Mouse (Mus musculus) neural tube, embryonic 11.5 days (tissue): ENCODE results near the gene Bmp2k. TPM values are rescaled to one million over a fixed set of nuclear protein-coding genes. Genes with fewer than 3 reads are reported as not detected.

Source experiments
- ATAC-seq: fragments of 200-750 bp; cut with Nextera tagmentation; 2 replicates; pipeline ENCODE4 v1.8.0; 2017; ENCODE audit warnings: moderate number of reproducible peaks, mild to moderate bottlenecking, moderate TSS enrichment, moderate library complexity; ENCODE audit not compliant: insufficient read depth, low FRiP score, low TSS enrichment
- DNase-seq: peaks from one replicate; pipeline ENCODE4 v3.0.0-alpha.2; 2015; ENCODE audit warnings: low spot score
- H3K27ac ChIP-seq: fragments of 300-500 bp; sonication (generic); 2 replicates; pipeline ENCODE4 v1.5.1; 2014; ENCODE audit warnings: low read depth, mild to moderate bottlenecking, low read length
- H3K27me3 ChIP-seq: fragments of 300-500 bp; sonication (generic); 2 replicates; pipeline ENCODE4 v1.6.1; 2014; ENCODE audit warnings: mild to moderate bottlenecking, low read length, mixed read lengths; ENCODE audit not compliant: control insufficient read depth, insufficient read depth
- H3K36me3 ChIP-seq: fragments of 300-500 bp; sonication (generic); 2 replicates; pipeline ENCODE4 v1.6.1; 2014; ENCODE audit warnings: mild to moderate bottlenecking, low read length, moderate library complexity, mixed read lengths; ENCODE audit not compliant: control insufficient read depth, insufficient read depth
- H3K4me1 ChIP-seq: fragments of 300-500 bp; sonication (generic); 2 replicates; pipeline ENCODE4 v1.6.1; 2014; ENCODE audit warnings: low read length, mixed read lengths; ENCODE audit not compliant: control insufficient read depth, insufficient read depth
- H3K4me2 ChIP-seq: fragments of 300-500 bp; sonication (generic); 2 replicates; pipeline ENCODE4 v1.6.1; 2014; ENCODE audit warnings: low read depth, mild to moderate bottlenecking, moderate library complexity
- H3K4me3 ChIP-seq: fragments of 300-500 bp; sonication (generic); 2 replicates; pipeline ENCODE4 v1.5.1; 2014; ENCODE audit warnings: low read depth, low read length
- H3K9ac ChIP-seq: fragments of 300-500 bp; sonication (generic); 2 replicates; pipeline ENCODE4 v1.6.1; 2014; ENCODE audit warnings: mild to moderate bottlenecking, low read length
- H3K9me3 ChIP-seq: fragments of 300-500 bp; sonication (generic); 2 replicates; pipeline ENCODE4 v1.6.1; 2016; ENCODE audit warnings: low read length; ENCODE audit not compliant: control insufficient read depth
- WGBS: fragments of 180-500 bp; shearing (Covaris S2); extraction: QIAGEN DNeasy Blood & Tissue Kit; methylation state at CpG from one replicate; pipeline ENCODE4 v1.1.7; 2014; 5-methylcytosine and 5-hydroxymethylcytosine counted together
- polyA plus RNA-seq: library from polyadenylated mRNA; unstranded; fragments of >200 nt; fragmentation: Nextera tagmentation; extraction: Ambion mirVana; gene quantifications from 2 replicates; pipeline ENCODE4 v1.2.1, GENCODE M21; 2014

Gene Bmp2k
- polyA plus RNA-seq, 1 experiment from 2014 or later: 11.2 TPM

DNA sequence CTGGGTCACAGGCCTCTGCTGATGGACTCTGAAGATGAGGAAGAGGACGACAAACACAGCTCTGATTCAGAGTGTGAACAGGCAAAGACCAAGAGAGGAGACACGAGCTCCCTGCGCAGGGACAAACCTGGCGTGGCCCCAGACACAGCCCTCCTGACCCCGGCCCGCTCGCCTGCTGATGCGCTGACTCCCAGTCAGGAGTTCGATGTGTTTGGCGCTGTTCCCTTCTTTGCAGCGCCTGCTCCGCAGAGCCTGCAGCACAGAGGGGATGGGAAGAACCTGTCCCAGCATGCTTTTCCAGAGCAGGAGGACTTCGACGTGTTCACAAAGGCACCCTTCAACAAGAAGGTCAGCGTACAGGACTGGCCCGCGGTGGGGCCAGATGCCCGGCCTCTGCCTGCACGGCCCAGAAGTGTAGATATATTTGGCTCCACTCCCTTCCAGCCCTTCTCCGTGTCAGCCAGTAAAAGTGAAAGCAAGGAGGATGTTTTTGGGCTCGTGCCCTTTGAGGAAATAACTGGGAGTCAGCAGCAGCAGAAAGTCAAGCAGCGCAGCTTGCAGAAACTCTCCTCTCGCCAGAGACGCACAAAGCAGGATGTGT, 89.6 kb downstream of the Bmp2k start:
- DNase-seq: no peak
- Histone ChIP-seq H3K9me3 (no peaks in the 10 kb centered on the region), H3K9ac (no peak overlapping the region), H3K27ac (no peak overlapping the region), H3K4me1 (no peaks in the 10 kb centered on the region), H3K36me3 (peaks cover 9% of the 10 kb centered on the region), H3K4me2 (no peak overlapping the region), H3K4me3 (no peak overlapping the region), H3K27me3 (no peaks in the 10 kb centered on the region)
- WGBS: 91% methylated on average over 24 of the region's 24 CpGs
- no peak for ATAC-seq

DNA sequence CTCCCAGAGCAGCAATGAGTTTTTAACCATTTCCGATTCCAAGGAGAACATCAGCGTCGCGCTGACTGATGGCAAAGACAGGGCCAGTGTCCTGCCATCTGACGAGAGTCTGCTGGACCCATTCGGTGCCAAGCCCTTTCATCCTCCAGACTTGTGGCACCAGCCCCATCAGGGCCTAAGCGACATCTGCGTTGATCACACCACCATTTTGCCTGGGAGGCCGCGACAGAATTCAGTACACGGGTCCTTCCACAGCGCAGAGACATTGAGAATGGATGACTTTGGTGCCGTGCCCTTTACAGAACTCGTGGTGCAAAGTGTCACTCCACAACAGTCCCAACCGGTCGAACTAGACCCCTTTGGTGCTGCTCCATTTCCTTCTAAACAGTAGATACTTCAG, 90.3 kb downstream of the Bmp2k start:
- 93% methylated on average over 16 of the region's 16 CpGs for WGBS
- Histone ChIP-seq H3K27ac (no peak overlapping the region), H3K9me3 (no peaks in the 10 kb centered on the region), H3K36me3 (peaks cover 9% of the 10 kb centered on the region), H3K4me1 (no peaks in the 10 kb centered on the region), H3K4me2 (no peak overlapping the region), H3K27me3 (no peaks in the 10 kb centered on the region), H3K4me3 (no peak overlapping the region), H3K9ac (no peak overlapping the region)
- DNase-seq (no peak), ATAC-seq (no peak)

DNA sequence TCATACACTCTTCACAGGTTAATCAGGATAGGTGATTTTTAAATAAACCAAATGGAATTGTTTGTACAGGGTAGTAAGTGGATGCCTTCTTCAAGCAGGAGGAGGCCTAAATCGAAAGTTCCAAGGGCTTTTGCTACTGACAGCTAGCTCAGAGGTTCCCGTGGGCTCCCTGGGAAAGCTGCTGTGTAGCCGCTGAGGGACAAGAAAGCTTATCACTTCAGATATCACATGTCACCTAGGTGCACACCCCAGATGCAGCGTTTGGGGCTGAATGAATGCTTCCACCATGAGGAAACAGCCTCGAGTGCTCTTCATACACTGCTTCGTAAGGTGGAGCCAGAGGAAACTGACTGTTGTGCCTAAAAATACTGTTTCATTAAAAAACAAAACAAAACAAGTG, 90.7 kb downstream of the Bmp2k start:
- H3K27me3 ChIP-seq: no peaks in the 10 kb centered on the region
- no peak overlapping the region for H3K27ac ChIP-seq
- DNase-seq: no peak
- H3K4me2 ChIP-seq: no peak overlapping the region
- ATAC-seq: no peak
- no peak overlapping the region for H3K4me3 ChIP-seq
- WGBS: 90% methylated on average over 6 of the region's 6 CpGs
- no peaks in the 10 kb centered on the region for H3K4me1 ChIP-seq
- no peak overlapping the region for H3K9ac ChIP-seq
- H3K36me3 ChIP-seq: peaks cover 9% of the 10 kb centered on the region
- H3K9me3 ChIP-seq: no peaks in the 10 kb centered on the region

DNA sequence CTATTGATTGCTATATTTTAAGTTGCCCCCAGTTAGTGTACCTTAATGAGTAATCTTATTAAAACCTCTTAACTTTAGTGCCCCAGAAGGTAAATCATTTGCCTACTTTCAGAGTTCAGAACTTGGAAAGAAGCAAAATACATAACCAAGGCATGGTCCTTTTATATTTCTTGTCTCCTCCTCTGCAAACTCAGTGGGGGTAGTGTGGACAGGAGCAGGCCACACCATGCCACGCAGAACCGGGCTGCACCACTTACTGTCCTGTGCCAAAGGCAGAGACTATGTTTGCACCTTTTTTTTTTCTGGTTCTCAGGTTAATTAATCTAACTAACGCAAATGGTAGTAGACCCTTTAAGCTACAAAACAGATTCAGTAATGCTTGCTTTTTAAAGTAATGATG, 91.9 kb downstream of the Bmp2k start:
- no peaks in the 10 kb centered on the region for H3K9me3 ChIP-seq
- no peak overlapping the region for H3K4me2 ChIP-seq
- H3K4me1 ChIP-seq: no peaks in the 10 kb centered on the region
- no peak overlapping the region for H3K27ac ChIP-seq
- DNase-seq (no peak), ATAC-seq (no peak)
- H3K27me3 ChIP-seq: no peaks in the 10 kb centered on the region
- 92% methylated on average over 3 of the region's 3 CpGs for WGBS
- no peak overlapping the region for H3K9ac ChIP-seq
- H3K4me3 ChIP-seq: no peak overlapping the region
- peaks cover 9% of the 10 kb centered on the region for H3K36me3 ChIP-seq

DNA sequence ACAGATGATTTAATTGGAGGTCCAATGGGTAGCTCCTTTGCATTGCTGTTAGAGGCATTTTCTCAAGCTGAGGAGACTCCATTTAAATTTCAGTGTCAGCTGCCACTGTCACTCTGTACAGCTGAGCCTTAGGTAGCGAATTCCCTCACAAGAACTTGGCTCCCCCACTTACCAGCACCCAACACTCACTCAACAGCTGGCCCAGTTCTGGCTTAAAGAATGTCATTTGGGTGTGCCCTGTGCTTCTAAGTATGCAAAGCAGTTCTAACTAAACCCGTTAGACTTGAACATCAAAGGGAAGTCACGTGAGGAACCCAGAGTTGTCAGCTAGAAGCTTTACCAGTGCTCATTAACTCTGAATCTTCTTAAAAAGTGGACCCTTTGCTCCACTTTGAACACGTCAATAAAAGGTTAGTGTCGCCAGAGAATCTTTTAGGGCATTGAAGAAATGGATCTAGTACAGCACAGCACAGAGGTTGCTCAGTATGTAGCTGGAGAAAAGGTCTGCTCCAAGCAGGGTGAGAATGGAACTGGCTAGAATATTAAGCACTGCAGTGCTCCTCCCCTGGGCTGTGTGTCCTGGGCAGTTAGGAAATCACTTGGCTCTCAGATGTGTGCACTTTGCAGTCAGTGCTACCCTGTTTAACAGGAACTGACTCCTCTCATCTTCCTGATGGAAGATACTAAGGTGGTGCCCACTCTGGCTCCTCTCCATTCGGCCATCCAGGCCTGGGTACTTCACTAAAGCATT, 92.7 kb downstream of the Bmp2k start:
- DNase-seq (no peak), ATAC-seq (no peak)
- no peak overlapping the region for H3K4me3 ChIP-seq
- WGBS: 76% methylated on average over 6 of the region's 6 CpGs
- H3K36me3 ChIP-seq: peaks cover 9% of the 10 kb centered on the region
- H3K27me3 ChIP-seq: no peaks in the 10 kb centered on the region
- H3K9ac ChIP-seq: no peak overlapping the region
- H3K4me2 ChIP-seq: no peak overlapping the region
- no peaks in the 10 kb centered on the region for H3K4me1 ChIP-seq
- H3K27ac ChIP-seq: no peak overlapping the region
- no peaks in the 10 kb centered on the region for H3K9me3 ChIP-seq

DNA sequence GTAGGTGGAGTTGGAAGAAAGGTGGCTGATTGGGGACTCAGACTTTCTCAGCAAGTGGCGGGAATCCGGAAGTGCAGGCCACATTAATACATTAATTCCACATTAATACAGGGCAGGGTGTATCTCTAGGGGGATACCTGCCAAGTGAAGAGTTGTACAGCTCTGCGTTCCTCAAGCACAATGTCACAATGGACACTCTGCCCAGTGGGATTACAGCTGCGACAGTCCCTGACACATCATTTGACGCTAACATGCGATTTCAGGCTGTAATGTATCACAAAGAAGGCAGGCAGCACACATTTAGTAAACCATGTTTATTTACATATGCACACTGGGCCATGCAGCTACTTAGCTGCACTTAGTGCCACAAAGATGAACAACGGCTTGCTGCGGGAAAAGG, 95.5 kb downstream of the Bmp2k start:
- DNase-seq: no peak
- ATAC-seq: no peak
- H3K9ac ChIP-seq: no peak overlapping the region
- no peaks in the 10 kb centered on the region for H3K36me3 ChIP-seq
- H3K4me3 ChIP-seq: no peak overlapping the region
- 87% methylated on average over 8 of the region's 8 CpGs for WGBS
- H3K4me1 ChIP-seq: no peaks in the 10 kb centered on the region
- H3K27ac ChIP-seq: no peak overlapping the region
- no peak overlapping the region for H3K4me2 ChIP-seq
- H3K27me3 ChIP-seq: no peaks in the 10 kb centered on the region
- H3K9me3 ChIP-seq: no peaks in the 10 kb centered on the region

DNA sequence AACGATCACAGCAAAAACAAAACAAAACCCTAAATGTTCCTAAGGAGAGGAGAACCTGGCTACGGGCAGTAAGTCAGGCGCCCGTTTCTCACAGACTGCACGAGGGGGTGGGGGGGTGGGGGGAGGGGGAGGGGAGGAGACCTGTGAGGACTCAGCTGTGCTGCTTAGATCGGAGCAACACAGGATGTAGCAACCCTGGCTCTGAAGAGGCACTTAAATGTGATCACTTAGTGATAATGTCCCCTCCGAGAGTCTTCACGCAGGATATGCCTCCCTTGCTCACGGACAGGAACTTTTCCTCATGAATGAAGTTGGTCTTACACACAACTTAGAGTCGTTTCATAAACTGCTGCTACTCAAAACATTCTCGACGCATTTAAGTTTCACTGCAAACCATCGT, 97.8 kb downstream of the Bmp2k start:
- no peak for ATAC-seq

DNA sequence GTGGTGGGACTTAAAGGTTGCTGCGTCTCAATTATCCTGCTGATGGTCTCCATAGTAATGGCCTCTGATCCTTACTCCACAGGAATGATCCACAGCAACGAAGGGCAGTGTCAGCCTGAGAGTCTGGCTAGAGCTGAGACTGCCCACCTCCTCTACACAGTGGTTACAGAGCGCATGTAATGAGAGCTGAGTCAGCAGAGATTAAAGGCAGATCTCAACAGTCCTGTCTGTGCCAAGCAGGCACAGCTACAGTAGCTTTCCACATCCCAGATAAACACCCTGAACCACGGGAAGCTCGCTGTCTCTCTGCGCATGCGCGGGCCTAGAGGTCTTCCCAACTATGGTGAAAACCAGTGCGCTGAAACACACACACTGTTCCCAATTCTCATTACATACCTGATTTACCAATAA, 100.1 kb downstream of the Bmp2k start:
- 70% methylated on average over 9 of the region's 9 CpGs for WGBS
- no peaks in the 10 kb centered on the region for H3K4me1 ChIP-seq
- H3K9me3 ChIP-seq: no peaks in the 10 kb centered on the region
- H3K4me2 ChIP-seq: no peak overlapping the region
- ATAC-seq: no peak
- no peaks in the 10 kb centered on the region for H3K36me3 ChIP-seq
- no peak overlapping the region for H3K4me3 ChIP-seq
- no peak overlapping the region for H3K27ac ChIP-seq
- no peak for DNase-seq
- no peak overlapping the region for H3K9ac ChIP-seq
- no peaks in the 10 kb centered on the region for H3K27me3 ChIP-seq

More for the DNA sequence above, 97.8 kb downstream of the Bmp2k start:
- no peak overlapping the region for H3K9ac ChIP-seq
- H3K27ac ChIP-seq: no peak overlapping the region
- no peak for DNase-seq
- no peaks in the 10 kb centered on the region for H3K9me3 ChIP-seq
- H3K4me1 ChIP-seq: no peaks in the 10 kb centered on the region
- no peak overlapping the region for H3K4me3 ChIP-seq
- H3K36me3 ChIP-seq: no peaks in the 10 kb centered on the region
- H3K27me3 ChIP-seq: no peaks in the 10 kb centered on the region
- WGBS: 75% methylated on average over 13 of the region's 13 CpGs
- no peak overlapping the region for H3K4me2 ChIP-seq

DNA sequence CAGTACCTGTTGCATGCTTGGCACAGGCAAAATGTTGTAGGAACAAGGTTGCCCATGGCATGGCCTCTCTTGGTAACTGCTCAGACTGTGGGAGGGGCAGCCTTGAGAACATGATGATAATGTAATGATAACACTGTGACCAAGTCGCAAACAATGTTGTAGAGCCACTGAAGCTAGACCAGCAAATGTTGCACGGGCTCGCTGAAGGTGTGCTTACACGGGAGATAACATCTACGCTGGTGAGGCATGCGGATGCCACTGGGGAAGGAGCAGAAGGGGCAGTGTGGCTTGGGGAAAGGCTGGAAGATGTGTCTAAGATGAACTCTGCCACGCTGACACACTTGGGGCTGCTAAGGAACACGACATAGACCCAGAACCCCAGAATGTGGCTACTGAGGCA, 102.5 kb downstream of the Bmp2k start:
- no peaks in the 10 kb centered on the region for H3K27me3 ChIP-seq
- WGBS: 95% methylated on average over 8 of the region's 8 CpGs
- no peak overlapping the region for H3K27ac ChIP-seq
- no peak overlapping the region for H3K9ac ChIP-seq
- no peaks in the 10 kb centered on the region for H3K4me1 ChIP-seq
- no peak overlapping the region for H3K4me3 ChIP-seq
- no peak overlapping the region for H3K4me2 ChIP-seq
- H3K36me3 ChIP-seq: no peaks in the 10 kb centered on the region
- no peaks in the 10 kb centered on the region for H3K9me3 ChIP-seq
- ATAC-seq (no peak), DNase-seq (no peak)
